In the genomic region with DNA sequence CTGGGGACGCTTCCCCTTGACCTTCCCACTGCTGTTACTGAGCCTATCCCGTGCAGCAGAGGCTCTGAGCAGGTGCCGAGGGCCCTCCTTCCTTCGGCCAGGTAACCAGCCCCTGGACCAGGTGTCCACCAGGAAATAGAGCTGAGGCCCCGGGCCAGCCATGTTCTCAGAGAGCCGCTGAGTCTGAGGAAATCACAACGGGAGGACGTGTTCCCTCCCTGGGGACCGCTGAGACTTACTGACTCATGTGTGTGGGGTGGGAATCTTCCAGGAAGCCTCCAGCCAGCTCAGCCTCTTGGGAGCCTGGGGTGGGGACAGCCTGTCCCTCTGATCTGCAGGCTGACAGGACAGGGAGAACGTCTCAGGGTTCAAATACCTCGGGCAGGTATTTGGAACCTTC, we compare ENCODE assay signal across 8 mouse cellular contexts. TPM values are rescaled to one million over a fixed set of nuclear protein-coding genes. Genes with fewer than 3 reads are reported as not detected.
DNase-seq lines count a peak whose midpoint lies in the region; ATAC-seq lines count a peak whose summit lies in the region.

No protein-coding gene starts in this region.

- peak overlapping the region; percentile 74 for H3K4me2 ChIP-seq in heart, embryonic 13.5 days

- H3K36me3 ChIP-seq in heart, embryonic 13.5 days = no peaks in the 10 kb centered on the region

- H3K9ac ChIP-seq in heart, embryonic 13.5 days = peak overlapping the region; percentile 78; the same call in 1 of the 2 replicates

- no peaks in the 10 kb centered on the region for H3K9me3 ChIP-seq in heart, embryonic 13.5 days

- H3K4me3 ChIP-seq in heart, embryonic 13.5 days = peak overlapping the region; percentile 47; the same call in 1 of the 2 replicates

- 45% methylated on average over 11 of the region's 11 CpGs for WGBS in heart, embryonic 13.5 days

- H3K27ac ChIP-seq in heart, embryonic 13.5 days (replicated peaks) = no peak overlapping the region

- H3K4me1 ChIP-seq in heart, embryonic 13.5 days = peaks cover 49% of the 10 kb centered on the region

- 0 out of 2 replicates have a peak, but pooled peaks cover 10% of the 10 kb centered on the region for H3K27me3 ChIP-seq in heart, embryonic 13.5 days (replicated peaks)

- peak; percentile 27 for DNase-seq in urinary bladder, adult 2 months (ENCODE audit: low spot score)
- DNase-seq in urinary bladder, postnatal 10 days (ENCODE audit: low spot score) = no peak
- DNase-seq in kidney, postnatal 14 days = peak; percentile 62
- DNase-seq in testis, postnatal 14 days (ENCODE audit: low spot score) = peak; percentile 59
- DNase-seq in ovary, postnatal 36 days (ENCODE audit: low spot score) = no peak
- DNase-seq in cerebellum, postnatal 36 days = no peak
- no peak for DNase-seq in frontal cortex, postnatal 14 days (ENCODE audit: low spot score in 2 of 2)

- ATAC-seq in heart, embryonic 13.5 days (ENCODE audit: extremely low read depth, insufficient number of reproducible peaks, low FRiP score, low TSS enrichment) = no peak

RNA-seq across cellular contexts. Expression of a gene that starts 32.1 kb away (rescaled TPM):
- 38.4 and 62.8 TPM in 2 replicates for polyA plus RNA-seq in urinary bladder, adult 2 months (2012; rRNA removed)
- polyA plus RNA-seq in heart, embryonic 13.5 days (2015; fragmentation: Nextera tagmentation; extraction: Ambion mirVana) = 69.3 and 75.5 TPM in 2 replicates

Comparison
In these comparisons a context has a peak if more than half of its experiments do, and no peak if none do; other contexts are left out.
1. DNase-seq: peak in urinary bladder, adult 2 months (single experiment), kidney, postnatal 14 days (single experiment) and testis, postnatal 14 days (single experiment); none in urinary bladder, postnatal 10 days (single experiment), ovary, postnatal 36 days (single experiment), cerebellum, postnatal 36 days (0 of 2) and frontal cortex, postnatal 14 days (0 of 2).